Mouse (Mus musculus): Measurements from ENCODE around the gene Snx30. TPM values are rescaled to one million over a fixed set of nuclear protein-coding genes. Genes with fewer than 3 reads are reported as not detected.

The Snx30 gene
- polyA plus RNA-seq, 1 experiment = 6.1 TPM

DNA sequence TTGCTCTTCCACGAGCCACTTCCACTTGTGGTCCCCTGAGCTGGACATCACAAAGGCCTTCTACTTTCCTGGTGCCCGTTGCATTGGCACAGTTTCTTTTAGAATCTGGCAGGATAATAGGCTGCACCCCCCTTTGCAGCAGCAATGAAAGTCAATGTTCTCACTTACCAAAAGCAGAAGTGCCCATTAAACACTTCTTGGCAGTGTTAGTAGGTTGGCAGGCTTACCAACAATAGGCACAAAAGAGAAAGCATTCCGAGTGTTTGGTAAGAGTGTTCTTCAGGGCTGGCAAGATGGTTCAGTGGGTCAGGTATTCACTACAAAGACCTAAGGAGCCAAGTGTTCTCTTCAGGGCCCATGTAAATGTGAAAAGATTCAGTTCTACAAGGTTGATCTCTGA lies 73.8 kb downstream of the Snx30 start:
- TF ChIP-seq CTCF (IDR thresholded peaks at IDR 0.05; ENCODE audit: borderline replicate concordance, control insufficient read depth, extremely low read depth, insufficient read depth, low read length, poor library complexity) (no peak), POLR2A (IDR thresholded peaks at IDR 0.05; ENCODE audit: control insufficient read depth, extremely low read depth, insufficient read depth, low read length, poor library complexity) (no peak)
- DNase-seq = no peak

GRCm38 (mm10) chr4:59880725-59881124 lies 75.1 kb downstream of the Snx30 start:
- no peaks in the 10 kb centered on the region for H3K36me3 ChIP-seq (ENCODE audit: control insufficient read depth, insufficient read depth, low read length)
- TF ChIP-seq POLR2A (IDR thresholded peaks at IDR 0.05; ENCODE audit: control insufficient read depth, extremely low read depth, insufficient read depth, low read length, poor library complexity) = no peak
- H3K4me1 ChIP-seq (replicated peaks; ENCODE audit: control insufficient read depth, insufficient read depth, low read length) = peaks cover 12% of the 10 kb centered on the region
- no peak overlapping the region for H3K4me3 ChIP-seq (ENCODE audit: control insufficient read depth, insufficient read depth, low read length)
- no peak overlapping the region for H3K27ac ChIP-seq (ENCODE audit: control insufficient read depth, insufficient read depth, low read length)
- 80% methylated on average over 5 of the region's 5 CpGs for WGBS
- no peak for DNase-seq
- no peaks in the 10 kb centered on the region for H3K27me3 ChIP-seq (ENCODE audit: control insufficient read depth, insufficient read depth, low read length)

More for the DNA sequence above, 73.8 kb downstream of the Snx30 start:
- no peaks in the 10 kb centered on the region for H3K36me3 ChIP-seq (ENCODE audit: control insufficient read depth, insufficient read depth, low read length)
- H3K4me3 ChIP-seq (ENCODE audit: control insufficient read depth, insufficient read depth, low read length) = no peak overlapping the region
- no peak overlapping the region for H3K27ac ChIP-seq (ENCODE audit: control insufficient read depth, insufficient read depth, low read length)
- H3K27me3 ChIP-seq (ENCODE audit: control insufficient read depth, insufficient read depth, low read length) = no peaks in the 10 kb centered on the region
- peaks cover 12% of the 10 kb centered on the region for H3K4me1 ChIP-seq (replicated peaks; ENCODE audit: control insufficient read depth, insufficient read depth, low read length)
- 52% methylated on average over 3 of the region's 3 CpGs for WGBS

DNA sequence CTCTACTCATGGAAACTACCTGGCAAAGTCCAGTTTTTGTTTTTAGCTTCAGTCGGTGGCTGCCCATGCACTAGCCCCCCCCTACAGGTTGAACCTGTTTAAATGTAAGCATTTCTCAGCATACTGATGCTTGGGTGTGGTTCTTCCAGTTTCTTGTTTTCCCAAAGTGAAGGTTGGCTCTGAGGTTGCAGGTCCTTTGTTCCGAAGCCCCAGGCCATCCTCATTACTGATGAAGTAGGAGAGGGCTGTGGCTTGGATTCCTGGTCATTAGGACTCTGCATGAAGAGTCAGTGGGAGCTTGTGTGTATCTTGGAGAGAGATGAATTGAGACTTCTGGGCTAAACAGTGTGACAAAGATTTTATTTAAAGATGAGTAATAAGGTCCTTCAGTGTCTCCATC lies 75.6 kb downstream of the Snx30 start:
- WGBS = 98% methylated on average over 2 of the region's 2 CpGs
- no peaks in the 10 kb centered on the region for H3K27me3 ChIP-seq (ENCODE audit: control insufficient read depth, insufficient read depth, low read length)
- H3K4me1 ChIP-seq (replicated peaks; ENCODE audit: control insufficient read depth, insufficient read depth, low read length) = peaks cover 13% of the 10 kb centered on the region
- no peaks in the 10 kb centered on the region for H3K36me3 ChIP-seq (ENCODE audit: control insufficient read depth, insufficient read depth, low read length)
- H3K4me3 ChIP-seq (ENCODE audit: control insufficient read depth, insufficient read depth, low read length) = no peak overlapping the region
- TF ChIP-seq CTCF (IDR thresholded peaks at IDR 0.05; ENCODE audit: borderline replicate concordance, control insufficient read depth, extremely low read depth, insufficient read depth, low read length, poor library complexity) (no peak), POLR2A (IDR thresholded peaks at IDR 0.05; ENCODE audit: control insufficient read depth, extremely low read depth, insufficient read depth, low read length, poor library complexity) (no peak)
- no peak overlapping the region for H3K27ac ChIP-seq (ENCODE audit: control insufficient read depth, insufficient read depth, low read length)
- no peak for DNase-seq

DNA sequence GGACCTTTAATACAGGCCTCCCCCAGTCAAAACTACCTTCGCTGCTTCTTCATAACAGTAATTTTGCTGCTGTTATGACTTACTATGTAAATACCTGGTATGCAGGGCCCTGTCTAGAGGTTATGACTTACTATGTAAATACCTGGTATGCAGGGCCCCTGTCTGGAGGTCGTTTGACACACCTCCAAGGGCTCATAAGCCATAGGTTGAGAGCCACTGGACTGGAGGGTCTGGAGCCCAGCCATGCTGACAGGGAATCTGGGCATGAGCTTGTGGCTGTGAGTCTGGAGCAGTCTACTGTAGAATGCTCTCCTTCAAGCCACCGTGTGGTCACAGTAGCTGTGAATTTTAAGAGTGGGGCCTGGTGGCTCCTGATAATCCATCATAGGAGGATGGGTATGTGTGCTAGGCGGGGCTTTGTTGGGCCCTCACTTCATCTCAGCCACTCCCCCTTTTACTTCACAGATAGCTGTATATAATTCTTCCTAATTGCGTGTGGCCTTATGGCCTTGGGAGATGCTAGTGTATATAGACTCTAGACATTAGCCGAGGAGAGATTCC lies 78.6 kb downstream of the Snx30 start:
- H3K27ac ChIP-seq (ENCODE audit: control insufficient read depth, insufficient read depth, low read length) = no peak overlapping the region
- no peak overlapping the region for H3K4me3 ChIP-seq (ENCODE audit: control insufficient read depth, insufficient read depth, low read length)
- peaks cover 5% of the 10 kb centered on the region for H3K4me1 ChIP-seq (replicated peaks; ENCODE audit: control insufficient read depth, insufficient read depth, low read length)
- no peak for DNase-seq
- no peaks in the 10 kb centered on the region for H3K27me3 ChIP-seq (ENCODE audit: control insufficient read depth, insufficient read depth, low read length)
- TF ChIP-seq CTCF (IDR thresholded peaks at IDR 0.05; ENCODE audit: borderline replicate concordance, control insufficient read depth, extremely low read depth, insufficient read depth, low read length, poor library complexity) (no peak), POLR2A (IDR thresholded peaks at IDR 0.05; ENCODE audit: control insufficient read depth, extremely low read depth, insufficient read depth, low read length, poor library complexity) (no peak)
- 92% methylated on average over 6 of the region's 6 CpGs for WGBS
- H3K36me3 ChIP-seq (ENCODE audit: control insufficient read depth, insufficient read depth, low read length) = no peaks in the 10 kb centered on the region

DNA sequence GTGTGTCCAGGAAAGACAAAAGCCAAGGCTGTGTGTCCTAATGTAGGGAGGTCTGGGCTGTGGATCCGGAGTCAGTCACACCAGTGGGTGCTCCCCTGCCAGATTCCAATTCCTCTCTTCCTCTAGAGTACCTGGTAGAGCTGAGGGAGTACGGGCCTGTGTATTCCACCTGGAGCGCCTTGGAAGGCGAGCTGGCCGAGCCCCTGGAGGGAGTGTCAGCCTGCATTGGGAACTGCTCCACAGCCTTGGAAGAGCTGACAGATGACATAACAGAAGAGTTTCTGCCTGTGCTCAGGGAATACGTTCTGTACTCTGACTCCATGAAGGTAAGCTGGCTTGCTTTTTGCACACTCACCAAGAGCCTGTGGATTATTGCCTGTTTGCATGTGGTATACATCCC lies 80.6 kb downstream of the Snx30 start:
- 90% methylated on average over 6 of the region's 6 CpGs for WGBS
- H3K36me3 ChIP-seq (ENCODE audit: control insufficient read depth, insufficient read depth, low read length) = no peaks in the 10 kb centered on the region
- TF ChIP-seq POLR2A (IDR thresholded peaks at IDR 0.05; ENCODE audit: control insufficient read depth, extremely low read depth, insufficient read depth, low read length, poor library complexity) = no peak
- TF ChIP-seq CTCF (IDR thresholded peaks at IDR 0.05; ENCODE audit: borderline replicate concordance, control insufficient read depth, extremely low read depth, insufficient read depth, low read length, poor library complexity) = no peak
- no peak for DNase-seq
- H3K27ac ChIP-seq (ENCODE audit: control insufficient read depth, insufficient read depth, low read length) = no peak overlapping the region
- no peak overlapping the region for H3K4me3 ChIP-seq (ENCODE audit: control insufficient read depth, insufficient read depth, low read length)
- no peaks in the 10 kb centered on the region for H3K27me3 ChIP-seq (ENCODE audit: control insufficient read depth, insufficient read depth, low read length)
- H3K4me1 ChIP-seq (replicated peaks; ENCODE audit: control insufficient read depth, insufficient read depth, low read length) = peaks cover 11% of the 10 kb centered on the region

GRCm38 (mm10) chr4:59887011-59887410 lies 81.4 kb downstream of the Snx30 start:
- Histone ChIP-seq H3K27me3 (ENCODE audit: control insufficient read depth, insufficient read depth, low read length) (no peaks in the 10 kb centered on the region), H3K36me3 (ENCODE audit: control insufficient read depth, insufficient read depth, low read length) (no peaks in the 10 kb centered on the region), H3K4me3 (ENCODE audit: control insufficient read depth, insufficient read depth, low read length) (no peak overlapping the region), H3K4me1 (replicated peaks; ENCODE audit: control insufficient read depth, insufficient read depth, low read length) (peaks cover 14% of the 10 kb centered on the region), H3K27ac (ENCODE audit: control insufficient read depth, insufficient read depth, low read length) (no peak overlapping the region)
- no peak for TF ChIP-seq CTCF (IDR thresholded peaks at IDR 0.05; ENCODE audit: borderline replicate concordance, control insufficient read depth, extremely low read depth, insufficient read depth, low read length, poor library complexity)
- no peak for TF ChIP-seq POLR2A (IDR thresholded peaks at IDR 0.05; ENCODE audit: control insufficient read depth, extremely low read depth, insufficient read depth, low read length, poor library complexity)
- WGBS = 60% methylated on average over 5 of the region's 5 CpGs
- DNase-seq = no peak

- H3K27me3 ChIP-seq (ENCODE audit: control insufficient read depth, insufficient read depth, low read length) = no peaks in the 10 kb centered on the region
- H3K27ac ChIP-seq (ENCODE audit: control insufficient read depth, insufficient read depth, low read length) = no peak overlapping the region
- 85% methylated on average over 5 of the region's 5 CpGs for WGBS
- DNase-seq = no peak
- peaks cover 18% of the 10 kb centered on the region for H3K4me1 ChIP-seq (replicated peaks; ENCODE audit: control insufficient read depth, insufficient read depth, low read length)
- no peaks in the 10 kb centered on the region for H3K36me3 ChIP-seq (ENCODE audit: control insufficient read depth, insufficient read depth, low read length)
- TF ChIP-seq POLR2A (IDR thresholded peaks at IDR 0.05; ENCODE audit: control insufficient read depth, extremely low read depth, insufficient read depth, low read length, poor library complexity) (no peak), CTCF (IDR thresholded peaks at IDR 0.05; ENCODE audit: borderline replicate concordance, control insufficient read depth, extremely low read depth, insufficient read depth, low read length, poor library complexity) (no peak)
- no peak overlapping the region for H3K4me3 ChIP-seq (ENCODE audit: control insufficient read depth, insufficient read depth, low read length)
Observed at GRCm38 (mm10) chr4:59888014-59888413, 82.4 kb downstream of the Snx30 start.
